Mouse (Mus musculus): ENCODE measurements around the gene Ubl4b. TPM values are rescaled to one million over a fixed set of nuclear protein-coding genes. Genes with fewer than 3 reads are reported as not detected.

Ubl4b gene
- polyA plus RNA-seq, 1 experiment = 0.06 TPM

- H3K36me3 ChIP-seq (ENCODE audit: control insufficient read depth, insufficient read depth, low read length) = no peaks in the 10 kb centered on the region
- no peak overlapping the region for H3K4me3 ChIP-seq (ENCODE audit: insufficient read depth, low read depth, low read length)
- DNase-seq = no peak
- no peaks in the 10 kb centered on the region for H3K4me1 ChIP-seq (ENCODE audit: control insufficient read depth, insufficient read depth, low read length)
- TF ChIP-seq POLR2A (IDR thresholded peaks at IDR 0.05; ENCODE audit: low read depth, low read length) (no peak), CTCF (conservative IDR thresholded peaks at IDR 0.05; ENCODE audit: insufficient read depth, insufficient read length, low read depth, low read length) (no peak)
- no peaks in the 10 kb centered on the region for H3K27me3 ChIP-seq (replicated peaks; ENCODE audit: control insufficient read depth, insufficient read depth, low read length)
- no peak overlapping the region for H3K27ac ChIP-seq (ENCODE audit: insufficient read depth, low read depth, low read length)
- 17% methylated on average over 8 of the region's 8 CpGs for WGBS
These were observed 17.4 kb downstream of the Ubl4b start for GRCm38 (mm10) chr3:107537504-107537889.

DNA sequence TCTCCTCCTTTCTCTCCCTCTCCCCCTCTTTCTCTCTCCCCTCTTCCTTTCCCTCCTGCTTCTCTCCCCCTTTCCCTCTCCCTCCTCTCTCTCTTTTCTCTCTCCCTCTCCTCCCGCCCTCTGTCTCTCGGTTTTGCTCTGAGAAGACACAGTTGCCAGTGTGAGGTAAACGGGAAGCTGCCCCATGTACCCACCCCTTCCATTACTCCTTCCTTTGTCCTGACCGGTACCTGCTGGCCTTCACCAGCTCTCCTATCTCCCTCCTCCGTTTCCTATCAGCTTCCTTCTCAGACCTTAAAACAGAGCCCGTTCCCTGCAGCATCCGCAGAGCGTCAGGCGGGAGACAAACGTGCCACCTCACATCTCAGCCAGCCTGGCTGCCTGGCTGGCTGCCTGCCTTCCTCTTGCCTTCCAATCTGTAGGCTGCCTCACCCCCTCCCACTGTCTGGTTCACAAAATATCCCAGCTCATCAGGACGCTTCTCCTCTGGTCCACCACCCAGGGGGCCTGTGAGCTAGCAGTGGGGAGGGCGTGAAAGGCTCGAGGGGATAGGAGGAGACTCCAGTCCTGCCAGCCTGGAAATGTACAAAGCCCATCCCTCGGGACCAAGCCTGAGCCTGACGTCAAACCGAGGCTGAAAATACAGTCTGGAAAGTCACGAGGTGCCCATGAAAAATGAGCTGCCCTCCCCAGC is 17.9 kb downstream of the Ubl4b start:
- Histone ChIP-seq H3K4me3 (ENCODE audit: insufficient read depth, low read depth, low read length) (no peak overlapping the region), H3K27me3 (replicated peaks; ENCODE audit: control insufficient read depth, insufficient read depth, low read length) (no peaks in the 10 kb centered on the region), H3K36me3 (ENCODE audit: control insufficient read depth, insufficient read depth, low read length) (no peaks in the 10 kb centered on the region), H3K27ac (ENCODE audit: insufficient read depth, low read depth, low read length) (no peak overlapping the region), H3K4me1 (ENCODE audit: control insufficient read depth, insufficient read depth, low read length) (no peaks in the 10 kb centered on the region)
- TF ChIP-seq POLR2A (IDR thresholded peaks at IDR 0.05; ENCODE audit: low read depth, low read length) (no peak), CTCF (conservative IDR thresholded peaks at IDR 0.05; ENCODE audit: insufficient read depth, insufficient read length, low read depth, low read length) (no peak)
- WGBS = 3% methylated on average over 17 of the region's 17 CpGs
- DNase-seq = no peak

DNA sequence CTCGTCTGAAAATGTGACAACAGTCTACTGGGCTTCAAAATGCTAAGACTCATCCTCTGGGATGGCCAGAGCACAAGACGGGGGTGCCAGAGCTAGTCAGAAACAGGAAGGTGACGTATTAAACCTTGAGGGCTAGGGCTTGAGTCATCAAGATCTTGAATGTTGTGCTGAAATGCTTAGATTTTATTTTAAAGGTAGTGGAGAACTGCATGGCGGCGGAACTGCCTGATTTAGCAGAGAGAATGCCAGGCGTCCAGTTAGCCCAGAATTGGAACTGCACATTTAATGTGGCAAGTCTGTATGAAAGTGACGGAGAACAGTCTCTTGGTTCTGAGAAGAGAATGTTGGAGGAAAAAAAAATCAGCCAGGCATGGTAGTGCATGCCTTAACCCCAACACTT is 19.9 kb downstream of the Ubl4b start:
- TF ChIP-seq POLR2A (IDR thresholded peaks at IDR 0.05; ENCODE audit: low read depth, low read length) = no peak
- Histone ChIP-seq H3K4me3 (ENCODE audit: insufficient read depth, low read depth, low read length) (no peak overlapping the region), H3K27me3 (replicated peaks; ENCODE audit: control insufficient read depth, insufficient read depth, low read length) (no peaks in the 10 kb centered on the region), H3K4me1 (ENCODE audit: control insufficient read depth, insufficient read depth, low read length) (no peaks in the 10 kb centered on the region), H3K36me3 (ENCODE audit: control insufficient read depth, insufficient read depth, low read length) (no peaks in the 10 kb centered on the region), H3K27ac (ENCODE audit: insufficient read depth, low read depth, low read length) (no peak overlapping the region)
- no peak for DNase-seq
- WGBS = 89% methylated on average over 7 of the region's 7 CpGs

DNA sequence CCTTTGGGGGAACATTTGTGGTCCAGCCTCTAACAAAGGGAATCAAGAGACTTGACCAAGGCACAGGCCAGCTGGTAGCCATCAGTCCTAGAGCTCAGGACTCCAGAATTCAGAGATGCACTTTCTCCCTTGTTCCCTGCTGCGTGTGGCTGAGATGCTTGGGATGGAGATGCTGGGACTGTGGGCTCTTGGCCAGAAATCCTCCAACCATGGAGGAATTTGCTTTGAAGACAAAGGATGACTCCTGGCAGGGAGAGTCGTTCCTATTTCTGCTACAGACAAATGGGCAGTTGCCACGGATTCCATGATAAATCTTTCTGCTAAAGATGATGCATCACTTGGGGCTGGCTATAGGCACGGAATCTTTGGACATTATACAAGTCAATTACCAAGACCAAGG is 21.3 kb downstream of the Ubl4b start:
- no peak for DNase-seq
- Histone ChIP-seq H3K27me3 (replicated peaks; ENCODE audit: control insufficient read depth, insufficient read depth, low read length) (no peaks in the 10 kb centered on the region), H3K4me3 (ENCODE audit: insufficient read depth, low read depth, low read length) (no peak overlapping the region), H3K36me3 (ENCODE audit: control insufficient read depth, insufficient read depth, low read length) (no peaks in the 10 kb centered on the region), H3K27ac (ENCODE audit: insufficient read depth, low read depth, low read length) (no peak overlapping the region), H3K4me1 (ENCODE audit: control insufficient read depth, insufficient read depth, low read length) (no peaks in the 10 kb centered on the region)
- TF ChIP-seq CTCF (conservative IDR thresholded peaks at IDR 0.05; ENCODE audit: insufficient read depth, insufficient read length, low read depth, low read length) (no peak), POLR2A (IDR thresholded peaks at IDR 0.05; ENCODE audit: low read depth, low read length) (no peak)
- WGBS = 45% methylated on average over 4 of the region's 4 CpGs

GRCm38 (mm10) chr3:107530581-107530980 is 24.3 kb downstream of the Ubl4b start:
- Histone ChIP-seq H3K27me3 (replicated peaks; ENCODE audit: control insufficient read depth, insufficient read depth, low read length) (no peaks in the 10 kb centered on the region), H3K36me3 (ENCODE audit: control insufficient read depth, insufficient read depth, low read length) (no peaks in the 10 kb centered on the region), H3K4me1 (ENCODE audit: control insufficient read depth, insufficient read depth, low read length) (no peaks in the 10 kb centered on the region), H3K27ac (ENCODE audit: insufficient read depth, low read depth, low read length) (no peak overlapping the region), H3K4me3 (ENCODE audit: insufficient read depth, low read depth, low read length) (no peak overlapping the region)
- 78% methylated on average over 5 of the region's 5 CpGs for WGBS
- no peak for TF ChIP-seq POLR2A (IDR thresholded peaks at IDR 0.05; ENCODE audit: low read depth, low read length)
- TF ChIP-seq CTCF (conservative IDR thresholded peaks at IDR 0.05; ENCODE audit: insufficient read depth, insufficient read length, low read depth, low read length) = no peak
- DNase-seq = no peak

DNA sequence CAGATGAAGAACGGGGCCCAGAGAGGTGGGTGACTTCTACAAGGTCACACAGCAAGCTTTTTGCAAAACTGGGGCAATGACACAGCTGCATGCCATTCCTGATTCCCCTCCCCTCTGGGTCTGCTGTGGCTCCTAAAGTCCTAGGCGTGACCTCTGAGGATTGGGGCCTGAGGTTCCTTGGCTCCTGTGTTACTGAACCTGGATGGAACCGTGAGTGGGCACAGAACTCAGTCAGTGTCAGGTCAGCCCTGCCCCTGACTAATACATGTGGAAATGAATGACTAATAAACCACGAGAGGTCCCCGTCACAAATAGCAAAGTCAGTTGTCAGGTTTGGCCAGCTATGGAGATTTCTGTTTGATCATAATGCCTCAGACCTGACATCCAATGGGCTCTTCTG is 25.7 kb downstream of the Ubl4b start:
- no peak for TF ChIP-seq POLR2A (IDR thresholded peaks at IDR 0.05; ENCODE audit: low read depth, low read length)
- TF ChIP-seq CTCF (conservative IDR thresholded peaks at IDR 0.05; ENCODE audit: insufficient read depth, insufficient read length, low read depth, low read length) = no peak
- 76% methylated on average over 5 of the region's 5 CpGs for WGBS
- H3K27me3 ChIP-seq (replicated peaks; ENCODE audit: control insufficient read depth, insufficient read depth, low read length) = no peaks in the 10 kb centered on the region
- no peak overlapping the region for H3K27ac ChIP-seq (ENCODE audit: insufficient read depth, low read depth, low read length)
- DNase-seq = no peak
- H3K4me3 ChIP-seq (ENCODE audit: insufficient read depth, low read depth, low read length) = no peak overlapping the region
- H3K36me3 ChIP-seq (ENCODE audit: control insufficient read depth, insufficient read depth, low read length) = no peaks in the 10 kb centered on the region
- H3K4me1 ChIP-seq (ENCODE audit: control insufficient read depth, insufficient read depth, low read length) = no peaks in the 10 kb centered on the region

DNA sequence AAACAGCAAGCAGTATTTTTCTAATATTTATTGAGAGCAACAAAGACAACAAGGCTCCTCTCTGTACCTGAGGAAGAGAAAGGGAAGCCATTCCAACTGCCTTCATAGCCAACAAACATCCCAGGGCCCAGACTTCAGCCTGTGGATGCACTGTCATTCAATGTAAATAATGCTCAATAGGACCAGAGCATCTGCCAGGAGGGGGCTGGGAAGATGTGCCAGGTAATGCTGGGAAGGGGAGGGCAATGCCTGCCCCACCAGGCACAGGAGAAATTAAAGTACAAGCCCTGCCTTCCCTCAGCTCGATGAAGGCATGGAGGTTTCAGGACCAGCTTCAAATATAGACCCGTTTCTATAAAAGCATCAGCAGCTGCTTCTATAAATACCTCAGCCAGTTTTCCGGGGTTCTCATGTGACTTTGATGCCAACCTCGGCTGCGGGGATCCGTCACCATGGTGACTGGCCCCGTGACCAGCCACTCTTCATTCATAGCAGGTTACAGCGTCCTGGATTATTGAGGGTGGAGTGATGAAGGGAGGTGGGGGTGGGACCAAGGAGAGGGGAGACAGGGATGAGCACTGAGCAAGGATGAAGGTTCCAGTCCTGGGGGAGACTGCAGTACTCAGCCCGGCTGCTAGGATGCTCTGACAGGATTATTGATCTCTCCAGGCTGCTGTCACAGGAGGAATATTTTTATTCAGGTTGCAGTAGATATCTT is 26.3 kb downstream of the Ubl4b start:
- Histone ChIP-seq H3K4me1 (ENCODE audit: control insufficient read depth, insufficient read depth, low read length) (no peaks in the 10 kb centered on the region), H3K4me3 (ENCODE audit: insufficient read depth, low read depth, low read length) (no peak overlapping the region), H3K27ac (ENCODE audit: insufficient read depth, low read depth, low read length) (no peak overlapping the region), H3K36me3 (ENCODE audit: control insufficient read depth, insufficient read depth, low read length) (no peaks in the 10 kb centered on the region), H3K27me3 (replicated peaks; ENCODE audit: control insufficient read depth, insufficient read depth, low read length) (no peaks in the 10 kb centered on the region)
- peak; percentile 10 for DNase-seq
- WGBS = 22% methylated on average over 9 of the region's 9 CpGs
- TF ChIP-seq CTCF (conservative IDR thresholded peaks at IDR 0.05; ENCODE audit: insufficient read depth, insufficient read length, low read depth, low read length) = no peak
- TF ChIP-seq POLR2A (IDR thresholded peaks at IDR 0.05; ENCODE audit: low read depth, low read length) = no peak
